Mouse (Mus musculus) ovary, postnatal 10 days (tissue): Measurements from ENCODE around the gene Tbcb.
"Not testable (repeated sequence)": the region's sequence is repeated elsewhere in the genome, so short reads cannot be mapped to it uniquely, and the experiment has no call there.

Source experiments
- DNase-seq: peaks from one replicate; pipeline ENCODE4 v3.0.0; 2022; ENCODE audit warnings: low spot score

Gene Tbcb

DNA sequence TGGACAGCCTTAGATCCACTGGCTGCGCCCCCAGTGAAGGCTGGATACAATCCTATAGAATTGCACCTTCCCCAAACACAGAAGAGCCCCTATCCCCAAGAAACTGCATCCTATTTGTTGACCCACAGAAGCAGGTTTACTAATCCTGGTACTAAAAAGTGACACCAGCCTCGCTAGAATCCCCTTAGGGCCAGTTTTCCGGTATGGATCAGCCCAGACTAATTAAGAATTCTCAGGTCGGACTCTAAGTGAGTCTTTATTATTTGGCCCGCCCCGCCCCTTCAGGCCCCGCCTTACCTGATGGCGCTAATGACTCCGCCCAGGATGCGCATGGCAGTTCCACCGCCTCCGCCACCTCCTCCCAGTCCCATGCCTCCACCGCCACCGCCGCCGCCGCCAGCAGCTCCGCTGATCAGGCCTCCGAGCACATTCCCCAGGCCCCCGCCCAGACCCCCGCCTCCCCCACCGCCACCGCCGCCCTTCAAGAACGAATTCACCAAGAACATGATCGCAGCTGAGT, 38.4 kb downstream of the Tbcb start:
- peak; percentile 52 for DNase-seq

DNA sequence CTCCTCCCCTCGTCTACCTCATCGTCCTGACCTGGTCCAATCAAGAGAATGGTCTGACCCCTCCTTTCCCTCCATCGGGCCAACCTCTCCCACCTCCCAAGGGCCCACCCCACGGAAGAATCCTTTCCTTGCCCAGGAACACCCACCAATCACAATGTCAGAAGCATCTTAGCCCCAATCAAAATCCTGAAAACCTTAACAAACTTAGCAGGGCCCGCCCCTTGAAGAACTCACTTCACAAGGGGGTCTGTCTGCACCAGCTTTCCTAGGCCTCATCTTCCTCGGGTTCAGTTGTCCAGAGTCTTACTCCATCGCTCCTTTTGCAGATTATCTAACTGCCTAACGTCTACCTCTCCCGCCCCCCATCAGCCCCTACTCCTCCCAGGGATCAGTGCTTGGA, 39.1 kb downstream of the Tbcb start:
- no peak for DNase-seq

DNA sequence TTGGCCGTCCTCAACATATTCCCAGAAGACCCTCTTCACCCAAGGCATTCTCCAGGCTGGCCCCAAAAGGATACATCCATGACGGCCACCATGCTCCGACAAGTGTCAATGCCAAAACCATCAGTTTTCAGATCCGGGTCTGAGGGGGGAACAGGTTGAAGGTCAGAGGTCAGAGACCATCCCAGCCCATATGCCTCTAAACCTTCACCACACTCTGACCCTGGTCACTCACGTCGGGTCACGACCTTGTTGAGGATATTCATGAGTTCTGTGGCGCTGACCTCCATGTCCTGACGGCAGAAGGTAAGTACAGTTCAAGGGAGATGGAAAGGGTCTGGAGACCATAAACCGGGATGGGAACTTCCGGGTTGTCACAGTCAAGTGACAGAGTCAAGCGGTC, 40.0 kb downstream of the Tbcb start:
- DNase-seq = no peak

DNA sequence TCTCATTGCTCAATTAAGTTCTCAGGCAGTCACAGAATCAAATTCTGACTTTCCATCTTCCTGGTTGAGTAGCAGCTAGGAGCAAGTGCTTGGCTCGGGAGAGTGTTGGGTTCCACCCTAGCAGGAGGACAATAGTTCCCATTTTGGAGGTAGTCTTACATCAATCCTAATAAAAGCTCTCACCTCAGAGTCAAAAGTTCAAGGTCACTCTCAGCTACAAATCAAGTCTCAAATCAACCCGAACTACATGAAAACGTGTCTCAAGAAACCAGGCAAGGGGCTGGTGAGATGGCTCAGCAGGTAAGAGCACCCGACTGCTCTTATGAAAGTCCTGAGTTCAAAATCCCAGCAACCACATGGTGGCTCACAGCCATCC, 43.0 kb downstream of the Tbcb start:
- DNase-seq = no peak

DNA sequence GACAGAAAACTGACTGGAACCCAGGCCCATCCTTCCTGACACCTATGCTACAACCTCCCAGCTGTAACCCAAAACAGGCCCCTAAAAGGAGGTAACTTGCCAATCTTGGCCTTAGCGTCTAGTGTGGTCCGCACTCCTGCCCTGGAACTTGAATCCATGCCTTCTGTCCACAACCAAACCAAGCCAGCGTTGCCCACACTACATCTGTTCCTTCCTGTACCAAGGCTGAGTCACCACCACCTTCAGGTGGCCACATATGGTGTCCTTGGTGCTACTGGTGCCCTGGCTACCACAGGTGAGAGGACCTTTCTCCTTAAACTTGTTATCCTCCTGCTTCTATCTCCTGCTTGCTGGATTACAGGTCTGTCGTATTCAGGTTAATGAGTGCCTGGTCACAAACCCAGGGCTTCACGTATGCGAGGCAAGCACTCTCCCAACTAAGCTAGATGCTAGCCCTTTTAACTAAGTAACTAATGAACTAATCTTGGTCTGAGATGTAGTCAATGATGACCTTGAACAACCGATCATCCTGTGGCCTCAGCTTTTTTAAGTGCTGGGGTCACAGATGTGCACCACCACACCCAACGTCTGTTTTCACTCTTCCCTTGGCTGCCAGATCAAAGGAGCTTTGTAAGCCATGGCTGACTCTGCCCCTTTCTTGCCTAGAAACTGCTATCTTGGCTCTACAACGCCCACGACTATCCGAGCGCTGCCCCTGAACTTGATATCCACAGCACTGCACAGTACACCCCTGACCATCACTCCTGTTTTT, 43.5 kb downstream of the Tbcb start:
- DNase-seq = no peak

DNA sequence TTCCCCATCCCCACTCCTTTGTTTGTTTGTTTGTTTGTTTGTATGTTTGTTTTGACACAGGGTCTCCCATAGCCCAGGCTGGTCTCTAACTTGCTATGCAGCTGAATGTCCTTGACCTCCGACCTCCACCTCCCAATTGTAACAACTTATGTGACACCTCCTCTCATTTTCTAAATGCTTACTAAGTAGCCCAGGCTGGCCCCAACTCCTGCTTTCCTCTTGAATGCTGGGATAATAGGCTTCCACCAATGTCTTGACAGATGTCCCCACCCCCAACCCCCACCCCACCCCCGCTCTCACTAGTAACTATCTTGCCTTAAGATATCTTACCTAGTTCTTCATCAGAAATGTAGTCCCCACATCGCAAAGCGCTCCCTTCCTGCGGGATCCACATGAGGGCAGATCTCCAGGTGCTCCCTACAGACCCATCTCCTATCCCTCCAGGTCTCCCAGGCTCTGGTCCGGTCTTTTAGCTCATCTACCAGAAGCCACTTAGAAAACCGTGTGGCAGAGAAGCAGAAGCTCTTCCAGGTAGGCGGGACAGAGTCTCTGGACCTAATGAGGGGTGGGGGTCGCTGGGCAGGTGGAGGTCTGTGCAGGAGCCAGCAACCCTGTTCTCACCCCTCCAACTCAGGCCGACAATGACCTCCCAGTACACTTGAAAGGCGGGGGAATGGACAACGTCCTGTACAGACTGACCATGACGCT, 47.3 kb downstream of the Tbcb start:
- DNase-seq = no peak

DNA sequence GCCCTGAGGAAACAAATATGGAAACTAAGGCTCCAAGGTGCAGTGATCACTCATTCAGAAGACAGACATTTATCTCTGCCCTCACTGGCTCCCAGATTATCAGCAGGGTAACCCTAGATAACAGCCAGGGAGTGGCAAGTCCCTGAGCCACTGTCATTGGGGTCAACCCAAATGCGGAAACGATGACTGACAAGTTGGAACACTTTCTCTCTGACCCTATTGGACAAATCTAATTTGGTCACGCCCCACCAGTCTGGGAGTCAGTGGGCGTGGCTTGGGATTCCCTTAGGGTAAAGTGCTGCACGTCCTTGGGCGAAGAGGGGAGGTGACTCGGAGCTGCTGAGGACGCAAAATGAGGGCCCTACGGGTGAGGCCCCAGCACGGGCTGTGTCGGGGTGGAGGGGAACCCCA, 48.2 kb downstream of the Tbcb start, which contains the start of gene Cox7a1:
TSS of gene Cox7a1 (plus strand) at position 266 of the 411 bp plus-strand sequence.
- peak; percentile 46 for DNase-seq

DNA sequence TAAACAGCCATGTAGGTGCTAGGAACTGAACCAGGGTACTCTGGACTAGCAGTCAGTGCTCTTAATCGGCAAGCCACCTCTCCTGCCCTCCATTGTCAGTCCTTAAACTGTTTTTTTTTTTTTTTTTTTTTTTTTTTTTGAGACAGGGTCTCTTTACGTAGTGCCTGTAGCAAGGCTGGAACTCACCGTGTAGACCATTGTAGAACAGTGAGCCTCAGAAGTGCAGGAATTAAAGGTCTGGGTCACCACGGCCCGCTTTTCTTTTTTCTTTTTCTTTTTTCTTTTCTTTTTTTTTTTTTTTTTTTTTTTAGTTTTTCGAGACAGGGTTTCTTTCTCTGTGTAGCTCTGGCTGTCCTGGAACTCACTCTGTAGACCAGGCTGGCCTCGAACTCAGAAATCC, 48.9 kb downstream of the Tbcb start:
- DNase-seq = not testable (repeated sequence)

DNA sequence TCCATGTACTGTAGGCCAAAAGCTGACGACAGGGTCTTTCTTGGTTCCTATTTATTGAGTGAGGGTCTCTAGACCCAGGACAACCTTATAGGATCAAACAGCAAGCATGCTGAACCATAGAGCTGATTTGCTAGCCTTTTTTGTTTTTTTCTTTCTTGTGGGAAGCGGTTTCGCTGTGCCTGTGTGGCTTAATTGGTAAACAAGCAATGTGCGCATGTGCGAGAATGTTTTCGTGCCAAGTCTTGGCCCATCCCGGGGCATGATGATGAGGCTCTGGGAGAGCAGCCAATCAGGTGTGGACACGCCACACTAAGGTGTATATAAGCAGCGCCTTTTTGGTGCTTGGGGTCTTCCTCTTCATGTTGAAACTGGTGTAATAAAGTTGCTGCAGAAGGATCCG, 50.1 kb downstream of the Tbcb start:
- DNase-seq = not testable (repeated sequence)

DNA sequence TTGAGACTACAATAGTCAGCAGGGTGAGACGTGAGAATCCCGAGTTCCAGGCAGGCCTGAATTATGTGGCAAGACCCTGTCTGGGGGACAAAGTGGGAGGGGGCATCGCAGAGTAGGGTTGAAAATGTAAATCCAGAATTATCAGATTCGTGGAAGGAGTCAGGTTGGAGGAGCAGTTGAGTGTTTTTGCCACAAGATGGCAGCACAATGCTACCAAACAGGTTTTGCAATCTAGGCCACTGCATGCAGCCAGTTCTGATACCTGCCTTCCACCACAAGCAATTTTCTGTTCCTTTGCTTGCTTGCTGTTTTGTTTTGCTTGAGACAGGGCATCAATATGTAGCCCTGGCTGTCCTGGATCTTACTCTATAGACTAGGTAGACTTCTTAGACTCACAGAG, 50.8 kb downstream of the Tbcb start:
- DNase-seq = peak; percentile 39

DNA sequence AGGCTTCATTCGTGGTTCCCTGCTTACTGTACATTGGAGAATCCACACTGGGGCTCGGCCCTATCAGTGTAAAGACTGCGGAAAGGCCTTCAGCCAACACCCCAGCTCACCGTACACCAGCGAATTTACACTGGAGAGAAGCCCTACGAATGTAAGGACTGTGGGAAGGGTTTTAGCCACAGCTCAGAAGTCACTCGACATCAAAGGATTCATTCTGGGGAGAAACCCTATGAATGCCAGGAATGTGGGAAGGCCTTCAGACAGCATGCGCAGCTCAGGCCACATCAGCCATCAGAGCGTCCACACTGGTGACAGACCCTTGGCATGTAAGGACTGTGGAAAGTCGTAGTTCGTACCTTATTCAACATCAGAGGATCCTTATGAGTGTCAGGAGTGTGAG, 53.8 kb downstream of the Tbcb start:
- no peak for DNase-seq

DNA sequence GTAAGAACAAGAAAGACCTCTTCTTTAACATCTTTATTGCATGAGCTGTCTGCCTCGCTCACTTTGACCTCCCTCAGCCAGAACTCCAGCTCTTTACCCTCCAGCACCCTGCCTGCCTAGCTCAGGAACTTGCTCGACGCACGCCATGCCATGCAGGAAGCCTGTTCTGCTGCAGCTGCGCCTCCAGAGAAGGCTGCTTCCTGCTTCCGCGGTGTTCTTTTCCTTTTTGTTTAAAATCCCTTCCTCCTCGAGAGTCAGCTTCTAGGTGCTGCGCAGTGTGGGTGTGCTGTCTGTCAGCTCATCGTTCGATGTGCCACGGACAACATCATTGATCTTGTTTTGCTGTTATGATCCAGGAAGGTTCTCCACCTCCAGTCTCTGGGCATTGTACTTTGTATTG, 55.6 kb downstream of the Tbcb start:
- DNase-seq = no peak
